Mouse (Mus musculus) embryonic facial prominence, embryonic 14.5 days (tissue): Measurements from ENCODE around the gene Twistnb. TPM values are rescaled to one million over a fixed set of nuclear protein-coding genes. Genes with fewer than 3 reads are reported as not detected.
A peak's percentile ranks its signal among the peaks of the same experiment; 100 is the strongest.

Experiments used
- ATAC-seq: fragments of 200-750 bp; cut with Nextera tagmentation; 2 replicates; pipeline ENCODE4 v1.8.0; 2017; ENCODE audit warnings: low read depth, moderate number of reproducible peaks, moderate TSS enrichment
- DNase-seq: peaks from one replicate; pipeline ENCODE4 v3.0.0-alpha.2; 2015; ENCODE audit warnings: low spot score
- H3K27ac ChIP-seq: fragments of 300-500 bp; sonication (generic); replicated peaks from 2 replicates; pipeline ENCODE4 v1.5.1; 2014; ENCODE audit warnings: low read depth, mild to moderate bottlenecking, low read length, moderate library complexity
- H3K27me3 ChIP-seq: fragments of 300-500 bp; sonication (generic); replicated peaks from 2 replicates; pipeline ENCODE4 v1.6.1; 2014; ENCODE audit warnings: low read length; ENCODE audit not compliant: control insufficient read depth, insufficient read depth
- H3K36me3 ChIP-seq: fragments of 300-500 bp; sonication (generic); 2 replicates; pipeline ENCODE4 v1.6.1; 2014; ENCODE audit warnings: low read length, mixed read lengths; ENCODE audit not compliant: control insufficient read depth, insufficient read depth
- H3K4me1 ChIP-seq: fragments of 300-500 bp; sonication (generic); 2 replicates; pipeline ENCODE4 v1.6.1; 2014; ENCODE audit warnings: antibody characterized with exemption, low read length; ENCODE audit not compliant: control insufficient read depth, insufficient read depth
- H3K4me2 ChIP-seq: fragments of 300-500 bp; sonication (generic); 2 replicates; pipeline ENCODE4 v1.6.1; 2014; ENCODE audit warnings: low read depth, mild to moderate bottlenecking, low read length, moderate library complexity, mixed read lengths
- H3K4me3 ChIP-seq: fragments of 300-500 bp; sonication (generic); 2 replicates; pipeline ENCODE4 v1.5.1; 2014; ENCODE audit warnings: low read depth, mild to moderate bottlenecking, low read length
- H3K9ac ChIP-seq: fragments of 300-500 bp; sonication (generic); 2 replicates; pipeline ENCODE4 v1.6.1; 2014; ENCODE audit warnings: low read depth, mild to moderate bottlenecking, low read length, moderate library complexity, mixed read lengths
- H3K9me3 ChIP-seq: fragments of 300-500 bp; sonication (generic); 2 replicates; pipeline ENCODE4 v1.6.1; 2016; ENCODE audit warnings: low read length; ENCODE audit not compliant: control insufficient read depth
- WGBS: fragments of 180-500 bp; shearing (Covaris S2); extraction: QIAGEN DNeasy Blood & Tissue Kit; methylation state at CpG from one replicate; pipeline ENCODE4 v1.1.7; 2014; 5-methylcytosine and 5-hydroxymethylcytosine counted together
- polyA plus RNA-seq: library from polyadenylated mRNA; unstranded; fragments of >200 nt; fragmentation: Nextera tagmentation; extraction: Ambion mirVana; gene quantifications from 2 replicates; pipeline ENCODE4 v1.2.1, GENCODE M21; 2014

The Twistnb gene
- 46.3 and 59.2 TPM in 2 replicates for polyA plus RNA-seq

GRCm38 (mm10) chr12:33429387-33430160, at the start of gene Twistnb:
TSS of gene Twistnb (plus strand) at chr12:33429635.
- ATAC-seq (peak; percentile 96), DNase-seq (peak; percentile 96)
- H3K4me3 ChIP-seq, result peak within 1 kb of the TSS; percentile 97
- 0 out of 2 replicates have a peak, but pooled peaks cover 4% of the 10 kb centered on the region for H3K36me3 ChIP-seq
- peak within 1 kb of the TSS; percentile 93 for H3K9ac ChIP-seq
- H3K4me2 ChIP-seq, result peak within 1 kb of the TSS; percentile 79
- H3K4me1 ChIP-seq, result peaks cover 5% of the 10 kb centered on the region
- no peaks in the 10 kb centered on the region for H3K9me3 ChIP-seq
- 0 out of 2 replicates have a peak, but pooled peaks cover 1% of the 10 kb centered on the region for H3K27me3 ChIP-seq
- H3K27ac ChIP-seq, result peak within 1 kb of the TSS; percentile 74
- WGBS, result under 1% methylated on average over 36 of the region's 66 CpGs

- Histone ChIP-seq H3K4me3 (no peak overlapping the region), H3K36me3 (no peaks in the 10 kb centered on the region), H3K27me3 (no peaks in the 10 kb centered on the region), H3K9ac (no peak overlapping the region), H3K4me2 (no peak overlapping the region), H3K4me1 (no peaks in the 10 kb centered on the region), H3K27ac (no peak overlapping the region), H3K9me3 (no peaks in the 10 kb centered on the region)
- ATAC-seq (peak; percentile 84), DNase-seq (peak; percentile 89)
- WGBS, result 6% methylated on average over 5 of the region's 5 CpGs
Measured at GRCm38 (mm10) chr12:33388842-33389241, 40.6 kb upstream of the Twistnb start.

GRCm38 (mm10) chr12:33390844-33391560, 38.4 kb upstream of the Twistnb start:
- ATAC-seq, result no peak
- no peaks in the 10 kb centered on the region for H3K4me1 ChIP-seq
- no peak overlapping the region for H3K9ac ChIP-seq
- no peak overlapping the region for H3K27ac ChIP-seq
- H3K36me3 ChIP-seq, result no peaks in the 10 kb centered on the region
- H3K4me2 ChIP-seq, result no peak overlapping the region
- H3K9me3 ChIP-seq, result no peaks in the 10 kb centered on the region
- DNase-seq, result peak; percentile 30
- 61% methylated on average over 2 of the region's 2 CpGs for WGBS
- no peak overlapping the region for H3K4me3 ChIP-seq
- no peaks in the 10 kb centered on the region for H3K27me3 ChIP-seq

GRCm38 (mm10) chr12:33394804-33395623, 34.4 kb upstream of the Twistnb start, which contains the start of gene Efcab10:
TSS of gene Efcab10 (plus strand) at chr12:33394854.
- H3K27ac ChIP-seq, result no peak within 1 kb of the TSS
- H3K9ac ChIP-seq, result peak within 1 kb of the TSS; percentile 45
- H3K4me1 ChIP-seq, result no peaks in the 10 kb centered on the region
- H3K9me3 ChIP-seq, result no peaks in the 10 kb centered on the region
- peak within 1 kb of the TSS; percentile 47 for H3K4me2 ChIP-seq
- WGBS, result 15% methylated on average over 22 of the region's 24 CpGs
- ATAC-seq (peak; percentile 84), DNase-seq (peak; percentile 65)
- peak within 1 kb of the TSS; percentile 19 for H3K4me3 ChIP-seq
- no peaks in the 10 kb centered on the region for H3K27me3 ChIP-seq
- H3K36me3 ChIP-seq, result no peaks in the 10 kb centered on the region

GRCm38 (mm10) chr12:33403265-33403693, 26.2 kb upstream of the Twistnb start:
- H3K27ac ChIP-seq, result no peak overlapping the region
- no peaks in the 10 kb centered on the region for H3K9me3 ChIP-seq
- 14% methylated on average over 7 of the region's 7 CpGs for WGBS

GRCm38 (mm10) chr12:33404996-33405395, 24.4 kb upstream of the Twistnb start:
- 62% methylated on average over 5 of the region's 5 CpGs for WGBS
- Histone ChIP-seq H3K27ac (no peak overlapping the region), H3K4me2 (no peak overlapping the region), H3K4me1 (no peaks in the 10 kb centered on the region), H3K9me3 (no peaks in the 10 kb centered on the region), H3K9ac (no peak overlapping the region), H3K27me3 (no peaks in the 10 kb centered on the region), H3K36me3 (no peaks in the 10 kb centered on the region), H3K4me3 (no peak overlapping the region)
- ATAC-seq, result no peak
- DNase-seq, result no peak

More at GRCm38 (mm10) chr12:33403265-33403693, 26.2 kb upstream of the Twistnb start:
- Histone ChIP-seq H3K4me1 (no peaks in the 10 kb centered on the region), H3K36me3 (no peaks in the 10 kb centered on the region), H3K4me2 (no peak overlapping the region), H3K4me3 (no peak overlapping the region), H3K27me3 (no peaks in the 10 kb centered on the region), H3K9ac (no peak overlapping the region)
- ATAC-seq (peak; percentile 44; the same call in 1 of the 2 replicates), DNase-seq (peak; percentile 64)

GRCm38 (mm10) chr12:33405398-33406026, 23.9 kb upstream of the Twistnb start:
- H3K9me3 ChIP-seq, result no peaks in the 10 kb centered on the region
- no peak overlapping the region for H3K9ac ChIP-seq
- no peak overlapping the region for H3K4me3 ChIP-seq
- H3K27ac ChIP-seq, result no peak overlapping the region
- ATAC-seq (no peak), DNase-seq (no peak)
- no peaks in the 10 kb centered on the region for H3K27me3 ChIP-seq
- WGBS, result 43% methylated on average over 6 of the region's 6 CpGs
- no peaks in the 10 kb centered on the region for H3K4me1 ChIP-seq
- H3K4me2 ChIP-seq, result no peak overlapping the region
- H3K36me3 ChIP-seq, result no peaks in the 10 kb centered on the region
